Mouse (Mus musculus): ENCODE measurements at regions not wholly inside any gene's neighbourhood (a gene's known extent, or its start where the extent isn't known, plus 50 kb on each side); places are given as distances from the start of the nearest gene placed in this dataset.

DNA sequence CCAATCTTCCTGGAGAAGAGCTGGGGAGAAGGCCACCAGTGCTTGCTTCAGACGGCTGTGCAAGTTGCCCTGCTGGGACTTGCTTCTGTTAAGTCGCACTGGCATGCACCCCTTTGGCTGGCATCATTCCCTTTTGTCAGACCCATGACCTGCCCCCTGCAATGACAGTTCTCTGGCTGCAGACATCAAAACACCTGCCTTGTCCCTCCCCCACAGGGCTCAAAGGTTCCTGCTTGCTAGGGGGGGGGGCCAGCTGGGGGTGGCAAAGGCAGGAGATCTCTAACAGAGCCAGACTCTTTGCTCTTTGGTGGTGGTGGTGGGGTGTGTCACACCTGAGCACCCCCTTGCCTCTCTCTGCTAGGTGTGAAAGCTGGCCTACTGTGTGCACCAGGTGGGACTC, 154.5 kb downstream of the Trim29 start:
- TF ChIP-seq CTCF (conservative IDR thresholded peaks at IDR 0.05; ENCODE audit: low read length) (no peak), POU5F1 (IDR thresholded peaks at IDR 0.05; ENCODE audit: borderline replicate concordance, low read length) (no peak)
